Mouse (Mus musculus) limb, embryonic 13.5 days (tissue): Measurements from ENCODE around the gene Gm16253. TPM values are rescaled to one million over a fixed set of nuclear protein-coding genes. Genes with fewer than 3 reads are reported as not detected.
A peak's percentile ranks its signal among the peaks of the same experiment; 100 is the strongest.

Source experiments
- ATAC-seq: fragments of 200-750 bp; cut with Nextera tagmentation; 2 replicates; pipeline ENCODE4 v1.8.0; 2017; ENCODE audit warnings: low read depth, moderate number of reproducible peaks, moderate TSS enrichment; ENCODE audit not compliant: low FRiP score
- H3K27ac ChIP-seq: fragments of 300-500 bp; sonication (generic); 2 replicates; pipeline ENCODE4 v1.5.1; 2015; ENCODE audit warnings: inconsistent platforms, mild to moderate bottlenecking, moderate library complexity
- H3K27me3 ChIP-seq: fragments of 300-500 bp; sonication (generic); 2 replicates; pipeline ENCODE4 v1.6.1; 2015; ENCODE audit warnings: mild to moderate bottlenecking, inconsistent platforms
- H3K36me3 ChIP-seq: fragments of 300-500 bp; sonication (generic); 2 replicates; pipeline ENCODE4 v1.6.1; 2015; ENCODE audit warnings: inconsistent platforms, mild to moderate bottlenecking, moderate library complexity
- H3K4me1 ChIP-seq: fragments of 300-500 bp; sonication (generic); 2 replicates; pipeline ENCODE4 v1.6.1; 2015; ENCODE audit warnings: inconsistent platforms
- H3K4me2 ChIP-seq: fragments of 300-500 bp; sonication (generic); replicated peaks from 2 replicates; pipeline ENCODE4 v1.6.1; 2015; ENCODE audit warnings: inconsistent platforms, mild to moderate bottlenecking, moderate library complexity
- H3K4me3 ChIP-seq: fragments of 300-500 bp; sonication (generic); 2 replicates; pipeline ENCODE4 v1.5.1; 2015; ENCODE audit warnings: moderate library complexity, mild to moderate bottlenecking, inconsistent platforms
- H3K9ac ChIP-seq: fragments of 300-500 bp; sonication (generic); 2 replicates; pipeline ENCODE4 v1.6.1; 2015; ENCODE audit warnings: mild to moderate bottlenecking, inconsistent platforms
- H3K9me3 ChIP-seq: fragments of 300-500 bp; sonication (generic); 2 replicates; pipeline ENCODE4 v1.6.1; 2016; ENCODE audit warnings: inconsistent platforms
- WGBS: fragments of 180-500 bp; shearing (Covaris S2); methylation state at CpG from one replicate; pipeline ENCODE4 v1.1.7; 2015; 5-methylcytosine and 5-hydroxymethylcytosine counted together
- polyA plus RNA-seq: library from polyadenylated mRNA; unstranded; fragments of >200 nt; fragmentation: Nextera tagmentation; extraction: Ambion mirVana; gene quantifications from 2 replicates; pipeline ENCODE4 v1.2.1, GENCODE M21; 2015

The Gm16253 gene
- polyA plus RNA-seq, 1 experiment from 2014 or later = 1.5 TPM

GRCm38 (mm10) chr3:96595661-96596060 lies 18.9 kb downstream of the Gm16253 start:
- Histone ChIP-seq H3K36me3 (no peaks in the 10 kb centered on the region), H3K4me2 (peak overlapping the region; percentile 99), H3K4me3 (peak overlapping the region; percentile 57), H3K27ac (no peak overlapping the region), H3K27me3 (peaks cover 30% of the 10 kb centered on the region), H3K4me1 (peaks cover 60% of the 10 kb centered on the region), H3K9ac (no peak overlapping the region), H3K9me3 (no peaks in the 10 kb centered on the region)
- ATAC-seq = no peak
- WGBS = 21% methylated on average over 6 of the region's 6 CpGs

DNA sequence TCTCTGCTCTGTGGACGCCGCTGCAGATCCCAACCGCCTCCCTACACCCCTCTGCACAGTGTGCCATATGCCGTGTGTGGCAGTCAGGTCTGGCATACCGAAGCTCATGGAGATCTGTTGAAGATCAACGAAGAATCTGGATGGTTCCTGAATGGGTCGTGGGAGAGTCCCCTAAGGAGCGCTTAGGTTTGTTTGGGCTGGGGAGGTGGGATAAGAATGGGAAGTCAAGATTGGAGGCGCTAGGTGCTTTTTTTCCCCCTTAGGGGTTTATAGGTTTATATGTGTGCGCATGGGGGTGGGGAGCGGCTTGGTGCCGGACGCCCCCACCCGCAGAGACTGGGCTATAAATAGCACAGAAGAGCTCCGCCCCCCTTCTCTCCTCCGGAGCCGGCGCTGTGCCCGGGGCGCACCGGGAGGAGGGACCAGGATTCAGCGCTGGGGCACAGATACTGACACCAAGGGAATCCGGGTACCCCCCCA lies 19.5 kb downstream of the Gm16253 start, which contains the start of gene Ankrd34a:
Gene Ankrd34a (plus strand): TSS at position 409 of the 480 bp plus-strand sequence.
- WGBS = 0% methylated on average over 21 of the region's 23 CpGs
- Histone ChIP-seq H3K9ac (peak within 1 kb of the TSS; percentile 80), H3K9me3 (no peaks in the 10 kb centered on the region), H3K27me3 (peaks cover 30% of the 10 kb centered on the region), H3K4me3 (peak within 1 kb of the TSS; percentile 57), H3K4me2 (peak within 1 kb of the TSS; percentile 99), H3K36me3 (no peaks in the 10 kb centered on the region), H3K27ac (peak within 1 kb of the TSS; percentile 56; the same call in 1 of the 2 replicates), H3K4me1 (peaks cover 61% of the 10 kb centered on the region)
- no peak for ATAC-seq

DNA sequence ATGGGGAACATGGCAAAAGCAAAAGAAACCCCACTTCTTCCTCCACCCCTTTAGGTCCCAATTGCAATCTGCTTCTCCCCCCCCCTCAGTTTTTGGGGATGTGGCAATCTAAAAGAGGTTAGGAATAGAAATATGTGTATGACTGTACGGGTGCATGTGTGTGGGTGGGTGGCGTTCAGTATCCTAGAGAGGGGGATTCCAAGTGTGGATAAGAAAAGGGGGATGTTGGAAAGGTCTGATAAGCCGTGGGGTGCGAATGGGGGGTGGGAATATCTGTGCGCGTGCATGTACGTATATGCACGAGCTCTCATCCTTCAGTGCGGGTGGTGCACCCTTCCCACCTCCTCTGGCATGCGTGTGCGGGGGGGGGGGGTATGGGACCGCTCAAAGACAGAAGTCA lies 20.1 kb downstream of the Gm16253 start:
- ATAC-seq = no peak
- 3% methylated on average over 10 of the region's 12 CpGs for WGBS
- Histone ChIP-seq H3K4me3 (peak overlapping the region; percentile 57), H3K27ac (no peak overlapping the region), H3K36me3 (no peaks in the 10 kb centered on the region), H3K4me2 (peak overlapping the region; percentile 99), H3K4me1 (peaks cover 61% of the 10 kb centered on the region), H3K27me3 (peaks cover 30% of the 10 kb centered on the region), H3K9ac (peak overlapping the region; percentile 80), H3K9me3 (no peaks in the 10 kb centered on the region)

GRCm38 (mm10) chr3:96597435-96597891 lies 20.7 kb downstream of the Gm16253 start:
- Histone ChIP-seq H3K36me3 (no peaks in the 10 kb centered on the region), H3K27ac (peak overlapping the region; percentile 56; the same call in 1 of the 2 replicates), H3K4me2 (peak overlapping the region; percentile 99), H3K27me3 (peaks cover 30% of the 10 kb centered on the region), H3K9me3 (no peaks in the 10 kb centered on the region), H3K4me1 (peaks cover 63% of the 10 kb centered on the region), H3K4me3 (peak overlapping the region; percentile 57), H3K9ac (peak overlapping the region; percentile 80)
- ATAC-seq = no peak
- WGBS = under 1% methylated on average over 40 of the region's 40 CpGs

DNA sequence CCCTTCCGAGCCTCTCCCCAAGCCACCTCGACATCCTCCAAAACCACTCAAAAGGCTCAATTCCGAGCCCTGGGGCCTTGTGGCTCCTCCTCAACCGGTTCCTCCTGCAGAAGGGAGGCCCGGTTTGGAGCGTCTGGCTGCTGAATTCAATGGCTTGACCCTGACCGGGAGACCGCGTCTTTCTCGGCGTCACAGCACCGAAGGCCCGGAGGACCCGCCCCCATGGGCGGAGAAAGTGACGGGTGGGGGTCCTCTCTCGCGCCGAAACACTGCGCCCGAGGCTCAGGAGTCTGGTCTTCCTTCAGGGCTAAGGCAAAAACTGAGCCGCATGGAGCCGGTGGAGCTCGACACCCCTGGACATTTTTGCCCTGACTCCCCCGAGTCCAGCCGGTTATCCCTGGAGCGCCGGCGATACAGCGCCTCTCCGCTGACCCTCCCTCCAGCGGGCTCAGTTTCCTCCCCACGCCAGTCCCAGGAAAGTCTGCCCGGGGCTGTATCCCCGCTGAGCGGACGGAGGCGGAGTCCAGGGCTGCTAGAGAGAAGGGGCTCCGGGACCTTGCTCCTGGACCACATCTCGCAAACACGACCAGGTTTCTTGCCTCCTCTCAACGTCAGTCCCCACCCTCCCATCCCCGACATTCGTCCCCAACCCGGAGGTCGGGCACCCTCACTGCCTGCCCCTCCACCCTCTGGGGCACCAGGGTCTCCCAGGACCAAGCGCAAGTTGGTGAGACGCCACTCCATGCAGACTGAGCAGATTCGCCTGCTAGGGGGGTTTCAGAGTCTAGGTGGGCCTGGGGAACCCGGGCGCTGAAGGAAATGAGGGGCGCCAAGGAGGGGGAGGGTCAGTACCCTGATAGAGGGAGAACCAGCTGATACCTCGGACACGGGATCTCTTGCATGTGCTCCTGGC lies 21.6 kb downstream of the Gm16253 start:
- Histone ChIP-seq H3K9ac (peak overlapping the region; percentile 80), H3K27ac (0 out of 2 replicates have a peak overlapping the region, but pooled peaks have one; percentile 56), H3K4me1 (peaks cover 64% of the 10 kb centered on the region), H3K4me3 (peak overlapping the region; percentile 57), H3K27me3 (peaks cover 30% of the 10 kb centered on the region), H3K9me3 (no peaks in the 10 kb centered on the region), H3K36me3 (peaks cover 1% of the 10 kb centered on the region; the same call in 1 of the 2 replicates), H3K4me2 (peak overlapping the region; percentile 99)
- WGBS = 1% methylated on average over 54 of the region's 54 CpGs
- peak; percentile 21; the same call in 1 of the 2 replicates for ATAC-seq

DNA sequence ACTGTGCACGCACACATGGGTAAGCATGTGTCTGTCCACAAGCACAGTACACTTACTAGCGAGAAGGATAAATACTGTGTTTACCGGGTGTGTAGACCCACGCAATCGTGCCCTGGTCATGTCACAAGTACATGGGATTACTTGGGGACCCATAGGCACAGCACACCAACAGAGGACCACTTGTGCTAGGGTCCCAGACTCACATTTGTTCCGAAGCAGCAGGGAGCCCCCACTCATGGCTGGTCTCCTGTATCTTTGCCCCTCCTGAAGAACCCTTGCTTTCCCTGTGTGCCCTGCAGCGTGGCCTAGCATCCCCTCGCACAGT lies 22.2 kb downstream of the Gm16253 start:
- no peak overlapping the region for H3K27ac ChIP-seq
- peaks cover 30% of the 10 kb centered on the region for H3K27me3 ChIP-seq
- 51% methylated on average over 8 of the region's 8 CpGs for WGBS
- H3K36me3 ChIP-seq = peaks cover 8% of the 10 kb centered on the region; the same call in 1 of the 2 replicates
- no peaks in the 10 kb centered on the region for H3K9me3 ChIP-seq
- ATAC-seq = no peak
- H3K4me3 ChIP-seq = peak overlapping the region; percentile 57
- H3K4me1 ChIP-seq = peaks cover 70% of the 10 kb centered on the region
- H3K9ac ChIP-seq = no peak overlapping the region
- H3K4me2 ChIP-seq = peak overlapping the region; percentile 99

- Histone ChIP-seq H3K27me3 (peaks cover 30% of the 10 kb centered on the region), H3K36me3 (peaks cover 11% of the 10 kb centered on the region; the same call in 1 of the 2 replicates), H3K9me3 (no peaks in the 10 kb centered on the region), H3K9ac (no peak overlapping the region), H3K4me2 (peak overlapping the region; percentile 99), H3K4me1 (peaks cover 74% of the 10 kb centered on the region), H3K4me3 (0 out of 2 replicates have a peak overlapping the region, but pooled peaks have one; percentile 57), H3K27ac (no peak overlapping the region)
- 68% methylated on average over 3 of the region's 3 CpGs for WGBS
- no peak for ATAC-seq
Measured at GRCm38 (mm10) chr3:96599411-96599810, 22.6 kb downstream of the Gm16253 start.

- Histone ChIP-seq H3K36me3 (peaks cover 20% of the 10 kb centered on the region; the same call in 1 of the 2 replicates), H3K9me3 (no peaks in the 10 kb centered on the region), H3K4me3 (peak within 1 kb of the TSS; percentile 76), H3K4me2 (peak within 1 kb of the TSS; percentile 84), H3K9ac (peak within 1 kb of the TSS; percentile 87), H3K27ac (peak within 1 kb of the TSS; percentile 94), H3K4me1 (peaks cover 78% of the 10 kb centered on the region), H3K27me3 (peaks cover 21% of the 10 kb centered on the region)
- peak; percentile 94 for ATAC-seq
- under 1% methylated on average over 25 of the region's 27 CpGs for WGBS
Measured at GRCm38 (mm10) chr3:96600639-96601250, 24.0 kb downstream of the Gm16253 start, which contains the start of gene Lix1l. Gene Lix1l (plus strand): TSS chr3:96601149.

DNA sequence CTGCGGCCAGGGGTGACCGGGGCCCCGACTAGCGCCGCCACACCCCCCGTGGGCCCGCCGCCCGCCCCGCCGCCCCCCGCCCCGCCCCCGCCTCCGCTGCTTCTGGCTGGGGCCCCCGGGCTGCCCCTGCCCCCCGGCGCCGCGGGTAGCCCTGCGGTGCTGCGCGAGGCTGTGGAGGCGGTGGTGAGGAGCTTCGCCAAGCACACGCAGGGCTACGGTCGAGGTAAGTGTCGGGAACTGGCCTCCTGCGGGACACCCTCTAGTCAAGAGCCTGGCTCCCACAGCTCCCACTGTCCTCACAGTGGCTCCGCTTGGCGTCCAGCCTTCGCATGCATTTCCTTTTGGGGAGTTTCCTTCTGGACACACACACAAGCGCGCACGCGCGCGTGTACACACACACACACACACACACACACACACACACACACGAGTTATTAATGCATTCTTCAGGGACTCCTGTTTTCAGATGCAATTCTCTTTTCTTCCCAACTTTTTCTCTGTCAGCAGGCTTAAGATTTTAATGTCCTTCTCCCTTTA lies 24.5 kb downstream of the Gm16253 start:
- H3K27ac ChIP-seq = peak overlapping the region; percentile 94
- H3K9me3 ChIP-seq = no peaks in the 10 kb centered on the region
- peaks cover 17% of the 10 kb centered on the region for H3K27me3 ChIP-seq
- peaks cover 20% of the 10 kb centered on the region; the same call in 1 of the 2 replicates for H3K36me3 ChIP-seq
- H3K4me1 ChIP-seq = peaks cover 72% of the 10 kb centered on the region
- H3K9ac ChIP-seq = peak overlapping the region; percentile 87
- H3K4me3 ChIP-seq = peak overlapping the region; percentile 76
- peak overlapping the region; percentile 84 for H3K4me2 ChIP-seq
- peak; percentile 49 for ATAC-seq
- under 1% methylated on average over 19 of the region's 40 CpGs for WGBS

DNA sequence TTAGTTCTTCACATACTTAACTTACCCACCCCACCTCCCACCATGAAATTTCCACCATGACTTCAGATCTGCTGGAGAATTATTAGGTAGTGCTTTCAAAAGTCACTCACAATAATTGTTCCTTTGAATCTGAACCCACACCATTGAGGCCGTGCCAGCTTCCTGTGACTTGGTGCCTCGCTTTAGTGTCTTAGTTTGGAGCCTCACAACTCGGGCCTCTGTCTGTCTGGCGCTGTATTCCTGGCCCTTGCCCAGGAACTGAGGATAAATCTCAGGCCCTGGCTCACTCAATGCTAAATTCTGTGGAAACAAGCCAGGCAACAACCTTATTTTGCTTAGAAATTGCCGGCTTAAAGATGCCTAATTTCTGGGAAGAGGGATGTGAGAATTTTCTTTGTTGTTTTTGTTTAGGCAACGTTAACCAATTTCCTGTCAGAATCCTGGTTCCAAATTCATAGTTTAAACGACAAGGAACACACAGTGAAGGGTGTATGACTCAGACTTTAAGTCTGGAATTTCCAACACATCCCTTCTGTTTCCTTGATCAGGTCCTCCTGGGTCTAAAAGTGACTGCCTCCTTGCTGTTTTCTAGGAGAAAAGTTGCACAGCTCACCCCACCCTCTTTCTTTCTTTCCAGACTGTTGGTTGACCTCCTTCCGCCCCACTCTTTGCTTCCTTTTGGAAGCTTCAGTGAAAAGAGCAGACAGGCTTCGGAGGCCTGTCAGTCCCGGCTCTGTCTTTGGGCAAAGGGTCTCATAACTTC lies 25.3 kb downstream of the Gm16253 start:
- H3K9me3 ChIP-seq = no peaks in the 10 kb centered on the region
- peak overlapping the region; percentile 87 for H3K9ac ChIP-seq
- H3K27me3 ChIP-seq = peaks cover 9% of the 10 kb centered on the region; the same call in 1 of the 2 replicates
- H3K36me3 ChIP-seq = peaks cover 20% of the 10 kb centered on the region; the same call in 1 of the 2 replicates
- WGBS = 27% methylated on average over 10 of the region's 10 CpGs
- H3K27ac ChIP-seq = peak overlapping the region; percentile 94
- no peak for ATAC-seq
- peak overlapping the region; percentile 76 for H3K4me3 ChIP-seq
- peak overlapping the region; percentile 84 for H3K4me2 ChIP-seq
- H3K4me1 ChIP-seq = peaks cover 64% of the 10 kb centered on the region

DNA sequence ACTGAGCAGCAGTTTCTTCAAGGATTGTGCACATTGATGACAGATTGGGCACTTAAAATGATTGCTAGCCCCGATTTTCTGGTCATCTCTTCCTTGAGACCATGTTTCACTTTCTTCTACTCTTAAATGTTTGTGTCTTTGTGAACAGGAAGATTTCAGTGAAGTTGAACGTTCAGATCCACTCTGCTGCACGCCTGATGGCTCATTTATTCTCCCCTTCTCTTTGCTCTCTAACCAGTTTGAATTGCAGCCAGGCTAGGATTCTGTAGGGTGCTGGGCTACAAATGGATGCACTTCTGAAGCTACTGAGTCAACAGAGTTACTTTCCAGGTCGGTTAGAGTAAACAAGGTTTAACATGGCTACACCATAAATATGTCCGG lies 25.9 kb downstream of the Gm16253 start:
- Histone ChIP-seq H3K4me3 (peak overlapping the region; percentile 76), H3K27ac (peak overlapping the region; percentile 94), H3K9ac (peak overlapping the region; percentile 87), H3K4me2 (peak overlapping the region; percentile 84), H3K4me1 (peaks cover 58% of the 10 kb centered on the region), H3K27me3 (peaks cover 9% of the 10 kb centered on the region; the same call in 1 of the 2 replicates), H3K36me3 (peaks cover 20% of the 10 kb centered on the region; the same call in 1 of the 2 replicates), H3K9me3 (no peaks in the 10 kb centered on the region)
- ATAC-seq = no peak
- WGBS = 39% methylated on average over 5 of the region's 5 CpGs
